Mouse (Mus musculus) left cerebral cortex, postnatal 4 days (tissue): ENCODE data around the gene Gsdmc4. TPM values are rescaled to one million over a fixed set of nuclear protein-coding genes. Genes with fewer than 3 reads are reported as not detected.
"Not testable (repeated sequence)": the region's sequence is repeated elsewhere in the genome, so short reads cannot be mapped to it uniquely, and the experiment has no call there.

Source experiments
- DNase-seq: peaks from one replicate; pipeline ENCODE4 v3.0.0-alpha.2; 2022
- intact Hi-C: fragments of 180-260 bp; cut with DNase I; formaldehyde crosslinking; loops from one replicate; pipeline ENCODE4 v1.15.1; 2025
- total RNA-seq, 2 experiments: library from RNA; stranded (reverse); gene quantifications; 2 replicates each; pipeline ENCODE4 v1.2.3; 2021

Gsdmc4 gene
- not detected for total RNA-seq

DNA sequence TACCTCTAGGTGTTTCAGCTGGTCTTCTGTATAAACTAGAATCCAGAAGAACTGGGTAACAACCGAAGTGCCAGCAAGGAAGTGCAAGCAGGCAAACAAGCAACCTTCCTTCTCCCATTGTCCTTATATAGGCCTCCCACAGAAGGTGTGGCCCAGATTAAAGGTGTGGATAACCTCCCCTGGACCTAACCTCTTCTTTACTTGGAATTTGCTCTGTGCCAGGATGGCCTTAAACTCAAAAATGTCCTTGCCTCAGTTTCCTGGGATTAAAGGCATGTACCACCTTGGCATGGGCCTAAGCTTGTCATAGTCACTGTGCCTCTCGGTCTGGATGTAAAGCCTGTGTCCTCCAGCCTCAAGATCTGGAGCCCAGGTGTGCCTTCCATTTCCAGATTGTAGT, at the start of gene Gsdmc4:
Gene Gsdmc4, minus strand, starts transcription at position 101 of the 400 bp plus-strand sequence.
- intact Hi-C loops, DNase-seq: not testable (repeated sequence)

GRCm38 (mm10) chr15:63960542-63960941, 48.4 kb upstream of the Gsdmc4 start:
- DNase-seq: no peak
- intact Hi-C loops: no loop called here

DNA sequence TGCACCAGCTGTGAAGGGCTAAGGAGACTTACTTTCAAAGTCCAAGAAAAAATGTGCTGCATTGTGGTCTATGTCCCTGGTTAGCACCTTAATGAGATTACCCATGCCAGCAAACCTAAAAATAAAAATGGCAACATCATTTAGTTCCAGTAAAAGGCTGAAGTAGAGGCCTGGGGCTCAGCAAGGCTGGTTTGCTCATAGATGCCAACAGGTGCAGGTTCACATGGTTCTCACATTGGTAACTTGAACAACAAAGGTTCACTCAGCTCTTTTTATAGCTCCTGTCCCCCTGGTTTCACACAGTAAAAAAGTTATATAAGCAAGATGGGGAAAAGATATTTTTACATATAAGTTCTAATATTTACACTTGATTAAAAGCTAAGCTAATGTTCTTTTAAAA, 45.5 kb upstream of the Gsdmc4 start:
- intact Hi-C loops: no loop called here
- no peak for DNase-seq

DNA sequence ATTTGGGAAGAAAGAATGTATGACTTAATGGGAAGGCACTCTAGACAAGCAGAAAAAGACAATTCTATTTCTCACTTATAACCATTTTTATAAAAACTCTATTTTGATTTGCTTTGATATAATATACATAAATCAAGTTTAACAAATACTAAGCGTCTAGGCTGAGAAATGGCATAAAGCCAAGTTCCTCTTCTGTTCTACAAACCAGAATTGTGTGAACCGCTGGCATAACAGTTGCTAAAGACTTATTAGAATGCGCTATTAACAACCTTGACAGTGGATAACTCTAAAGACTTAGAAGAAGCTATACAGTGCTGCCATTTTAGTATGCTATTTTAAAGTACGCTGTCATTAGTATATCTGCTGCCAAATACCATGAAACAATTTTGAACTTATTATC, 41.2 kb upstream of the Gsdmc4 start:
- DNase-seq: no peak
- intact Hi-C loops: no loop called here

DNA sequence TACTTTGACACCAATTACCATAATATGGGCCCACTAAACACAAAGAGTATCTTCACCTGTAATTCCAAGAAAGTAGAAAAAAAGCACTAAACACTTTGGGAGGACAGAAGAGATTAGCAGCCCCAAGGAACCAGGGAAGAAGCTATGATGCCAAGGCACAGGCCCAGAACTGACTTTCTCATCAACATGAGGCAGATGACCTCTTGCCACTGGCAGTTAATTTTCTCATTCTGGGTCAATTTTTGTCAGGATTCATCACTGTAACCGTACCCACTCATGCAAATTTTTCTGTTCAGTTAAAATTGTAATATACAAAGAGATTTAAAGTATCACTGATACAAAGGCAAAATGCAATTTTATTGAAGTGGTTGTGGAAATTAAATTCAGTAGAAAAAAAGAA, 29.1 kb upstream of the Gsdmc4 start:
- intact Hi-C loops: no loop called here
- no peak for DNase-seq

DNA sequence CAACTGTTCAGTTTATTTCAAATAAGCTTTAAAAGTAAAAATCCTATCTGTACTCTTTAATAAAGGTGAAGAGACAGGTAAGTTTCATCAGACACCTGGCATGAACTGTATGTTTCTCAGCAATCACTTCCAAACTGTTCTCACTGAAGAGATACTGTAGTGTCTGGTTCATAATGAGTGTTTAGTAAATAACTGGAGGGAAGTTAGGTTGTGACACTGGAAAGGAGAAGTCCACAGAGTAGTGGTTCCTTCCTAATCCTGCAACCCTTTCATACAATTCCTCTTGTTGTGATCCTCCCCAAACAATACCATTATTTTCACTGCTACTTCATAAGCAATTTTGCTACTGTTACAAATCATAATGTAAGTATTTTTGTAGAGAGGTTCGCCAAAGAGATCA, 20.6 kb upstream of the Gsdmc4 start:
- DNase-seq: no peak
- intact Hi-C loops: no loop called here

GRCm38 (mm10) chr15:63931404-63931803, 19.3 kb upstream of the Gsdmc4 start:
- DNase-seq: no peak
- intact Hi-C loops: no loop called here

- intact Hi-C loops: no loop called here
- DNase-seq: no peak
Observed at GRCm38 (mm10) chr15:63930107-63931041, 18.3 kb upstream of the Gsdmc4 start.

DNA sequence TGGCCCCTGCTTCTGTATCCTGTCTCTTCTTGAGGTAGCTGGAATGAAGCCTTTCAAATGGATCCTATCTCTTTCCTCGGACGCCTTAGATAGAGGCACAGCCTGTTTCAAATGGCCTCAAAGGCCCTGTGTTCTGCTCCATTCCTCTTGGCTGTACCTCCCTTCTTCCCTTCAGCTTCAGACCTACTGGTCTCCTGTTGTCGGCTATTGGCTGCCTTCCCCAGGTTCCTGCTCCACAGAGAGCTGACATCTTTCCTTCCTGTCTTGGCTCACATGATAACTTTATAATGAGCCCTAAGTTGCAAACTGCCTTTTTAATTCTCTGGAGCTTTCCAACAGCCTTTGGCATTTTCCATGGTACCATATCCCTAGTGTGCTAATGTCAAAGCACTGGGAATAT, 14.1 kb upstream of the Gsdmc4 start:
- intact Hi-C loops: no loop called here
- DNase-seq: no peak

- intact Hi-C loops: no loop called here
- DNase-seq: no peak
Observed at GRCm38 (mm10) chr15:63924484-63924883, 12.4 kb upstream of the Gsdmc4 start.

DNA sequence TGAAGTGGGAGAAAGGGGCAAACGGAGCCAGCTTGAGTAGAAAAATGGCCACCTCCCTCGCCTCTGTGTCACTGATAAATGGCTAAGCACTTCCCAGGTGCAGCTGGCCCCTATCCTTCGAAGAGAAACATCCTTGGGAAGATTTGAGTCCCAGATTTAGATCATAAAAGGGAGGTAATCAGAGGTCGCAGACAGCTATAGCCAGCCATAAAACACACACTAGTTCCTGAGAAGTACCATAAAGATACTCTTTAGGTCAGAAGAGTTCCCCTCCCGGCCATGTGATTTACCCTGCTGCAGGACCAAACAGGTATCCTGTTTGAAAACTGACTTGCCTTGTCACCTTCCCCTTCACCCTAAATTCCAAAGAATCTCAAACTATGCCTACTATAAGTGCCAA, 9.5 kb upstream of the Gsdmc4 start:
- DNase-seq, intact Hi-C loops: not testable (repeated sequence)

DNA sequence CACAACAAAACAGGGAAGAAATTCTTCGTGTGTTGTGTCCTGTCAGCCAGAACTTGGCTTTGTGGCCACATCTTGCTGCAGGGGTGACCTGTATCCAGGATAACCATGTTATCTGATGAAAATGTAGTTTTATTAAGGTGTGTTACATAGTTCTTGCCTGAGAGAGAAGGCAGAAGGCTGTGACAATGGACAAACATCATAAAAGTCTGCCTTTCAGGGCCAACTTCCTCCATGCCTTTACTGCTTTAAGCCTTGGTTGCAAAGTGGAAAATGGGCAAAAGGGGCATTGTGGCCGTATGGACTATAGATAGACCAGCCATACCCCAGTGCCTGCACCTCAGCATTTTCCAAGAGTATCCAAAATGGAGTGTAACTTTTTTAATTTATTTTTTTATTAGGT, 7.6 kb upstream of the Gsdmc4 start:
- DNase-seq, intact Hi-C loops: not testable (repeated sequence)

DNA sequence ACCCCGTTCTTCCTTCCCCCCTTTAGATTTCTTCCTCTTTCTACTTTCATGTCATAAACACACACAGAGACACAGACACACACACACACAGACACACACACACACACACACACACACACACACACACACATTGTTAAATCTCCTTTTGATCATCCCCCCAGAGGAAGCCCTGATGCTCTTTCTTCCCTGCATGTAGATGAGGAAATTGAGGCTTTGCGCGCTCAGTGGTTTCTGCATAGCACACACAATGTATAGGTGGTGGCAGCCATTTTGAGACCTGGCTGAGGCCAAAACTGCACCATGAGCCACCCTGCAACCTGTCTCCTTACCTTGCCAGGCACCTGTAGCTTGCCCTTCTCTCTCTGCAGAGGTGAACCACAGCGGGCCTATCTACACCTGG, 4.5 kb upstream of the Gsdmc4 start:
- intact Hi-C loops, DNase-seq: not testable (repeated sequence)

DNA sequence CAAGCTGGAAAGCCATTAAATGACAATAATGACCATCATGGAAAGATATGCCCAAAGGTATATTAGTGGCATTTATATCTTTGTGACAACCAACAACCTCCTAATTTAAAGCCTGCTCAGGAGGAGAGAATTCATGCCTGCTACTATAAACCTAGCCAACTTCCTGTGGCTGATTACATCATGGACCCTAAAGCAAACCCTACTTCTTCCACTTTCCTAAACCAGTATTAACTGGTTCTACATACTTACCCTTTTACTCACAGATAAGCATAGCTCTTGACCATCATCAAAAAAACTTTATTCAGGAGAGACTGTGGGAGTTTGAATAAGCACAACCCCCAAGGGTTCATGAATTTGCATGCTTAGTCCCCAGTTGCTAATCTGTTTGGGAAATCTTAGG, 2.2 kb downstream of the Gsdmc4 start:
- intact Hi-C loops, DNase-seq: not testable (repeated sequence)

- intact Hi-C loops, DNase-seq: not testable (repeated sequence)
Observed at GRCm38 (mm10) chr15:63895560-63896353, 16.3 kb downstream of the Gsdmc4 start.

- intact Hi-C loops, DNase-seq: not testable (repeated sequence)
Observed at GRCm38 (mm10) chr15:63888440-63888839, 23.7 kb downstream of the Gsdmc4 start.

DNA sequence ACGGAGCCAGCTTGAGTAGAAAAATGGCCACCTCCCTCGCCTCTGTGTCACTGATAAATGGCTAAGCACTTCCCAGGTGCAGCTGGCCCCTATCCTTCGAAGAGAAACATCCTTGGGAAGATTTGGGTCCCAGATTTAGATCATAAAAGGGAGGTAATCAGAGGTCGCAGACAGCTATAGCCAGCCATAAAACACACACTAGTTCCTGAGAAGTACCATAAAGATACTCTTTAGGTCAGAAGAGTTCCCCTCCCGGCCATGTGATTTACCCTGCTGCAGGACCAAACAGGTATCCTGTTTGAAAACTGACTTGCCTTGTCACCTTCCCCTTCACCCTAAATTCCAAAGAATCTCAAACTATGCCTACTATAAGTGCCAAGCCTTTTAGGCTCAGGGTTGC, 24.1 kb downstream of the Gsdmc4 start:
- DNase-seq, intact Hi-C loops: not testable (repeated sequence)

GRCm38 (mm10) chr15:63878458-63878857, 33.6 kb downstream of the Gsdmc4 start, which contains the start of gene Gsdmc3:
Gene Gsdmc3, minus strand, starts transcription at chr15:63878558.
- intact Hi-C loops, DNase-seq: not testable (repeated sequence)

DNA sequence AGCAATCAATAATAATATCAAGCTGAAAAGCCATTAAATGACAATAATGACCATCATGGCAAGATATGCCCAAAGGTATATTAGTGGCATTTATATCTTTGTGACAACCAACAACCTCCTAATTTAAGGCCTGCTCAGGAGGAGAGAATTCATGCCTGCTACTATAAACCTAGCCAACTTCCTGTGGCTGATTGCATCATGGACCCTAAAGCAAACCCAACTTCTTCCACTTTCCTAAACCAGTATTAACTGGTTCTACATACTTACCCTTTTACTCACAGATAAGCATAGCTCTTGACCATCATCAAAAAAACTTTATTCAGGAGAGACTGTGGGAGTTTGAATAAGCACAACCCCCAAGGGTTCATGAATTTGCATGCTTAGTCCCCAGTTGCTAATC, 35.9 kb downstream of the Gsdmc4 start:
- intact Hi-C loops, DNase-seq: not testable (repeated sequence)

- intact Hi-C loops, DNase-seq: not testable (repeated sequence)
Observed at GRCm38 (mm10) chr15:63861965-63862364, 50.1 kb downstream of the Gsdmc4 start.
